Mouse (Mus musculus) A20 (cell line): ENCODE measurements around the gene Spg20.

Source experiments
- DNase-seq: peaks from one replicate; pipeline ENCODE4 v3.0.0-alpha.2; 2011; ENCODE audit warnings: low read depth, low spot score

Spg20 gene

DNA sequence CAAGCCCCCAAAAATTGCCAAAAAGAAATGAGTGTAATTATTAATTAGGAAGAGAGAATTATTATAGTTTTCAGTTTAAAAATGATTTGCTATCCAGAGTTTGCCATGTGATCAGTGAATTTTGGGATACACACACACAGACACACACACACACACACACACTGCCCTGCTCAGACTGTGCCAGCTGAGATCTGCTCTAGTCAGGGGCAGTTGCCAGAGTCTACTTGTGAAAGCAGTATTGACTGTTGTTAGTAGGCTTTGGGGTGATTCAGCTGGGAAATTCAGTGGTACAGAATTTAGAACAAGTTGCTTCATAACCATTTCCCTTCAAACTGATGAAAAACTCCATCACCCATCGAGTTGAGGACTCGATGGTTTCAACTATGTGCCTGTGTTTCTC is 35.2 kb downstream of the Spg20 start:
- DNase-seq = no peak

DNA sequence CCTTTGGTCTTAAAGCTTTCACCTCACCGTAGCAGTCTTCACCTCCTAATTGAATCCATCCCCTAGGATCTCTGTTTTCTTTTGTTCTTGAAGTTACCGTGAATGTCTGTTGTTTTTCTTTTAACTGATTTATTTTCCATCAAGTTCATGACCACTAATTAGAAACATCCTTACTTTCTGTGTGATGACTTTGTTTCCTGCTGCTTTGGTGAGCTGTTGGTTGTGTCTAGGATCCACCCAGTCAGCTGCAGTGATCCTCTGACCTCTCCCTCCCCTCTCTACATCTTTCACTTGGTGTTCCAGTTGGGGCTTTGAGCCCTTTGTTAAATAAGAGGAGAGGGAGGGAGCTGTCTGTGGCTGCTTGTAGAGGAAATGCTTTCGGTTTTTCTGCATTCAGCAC is 36.2 kb downstream of the Spg20 start:
- DNase-seq = no peak

DNA sequence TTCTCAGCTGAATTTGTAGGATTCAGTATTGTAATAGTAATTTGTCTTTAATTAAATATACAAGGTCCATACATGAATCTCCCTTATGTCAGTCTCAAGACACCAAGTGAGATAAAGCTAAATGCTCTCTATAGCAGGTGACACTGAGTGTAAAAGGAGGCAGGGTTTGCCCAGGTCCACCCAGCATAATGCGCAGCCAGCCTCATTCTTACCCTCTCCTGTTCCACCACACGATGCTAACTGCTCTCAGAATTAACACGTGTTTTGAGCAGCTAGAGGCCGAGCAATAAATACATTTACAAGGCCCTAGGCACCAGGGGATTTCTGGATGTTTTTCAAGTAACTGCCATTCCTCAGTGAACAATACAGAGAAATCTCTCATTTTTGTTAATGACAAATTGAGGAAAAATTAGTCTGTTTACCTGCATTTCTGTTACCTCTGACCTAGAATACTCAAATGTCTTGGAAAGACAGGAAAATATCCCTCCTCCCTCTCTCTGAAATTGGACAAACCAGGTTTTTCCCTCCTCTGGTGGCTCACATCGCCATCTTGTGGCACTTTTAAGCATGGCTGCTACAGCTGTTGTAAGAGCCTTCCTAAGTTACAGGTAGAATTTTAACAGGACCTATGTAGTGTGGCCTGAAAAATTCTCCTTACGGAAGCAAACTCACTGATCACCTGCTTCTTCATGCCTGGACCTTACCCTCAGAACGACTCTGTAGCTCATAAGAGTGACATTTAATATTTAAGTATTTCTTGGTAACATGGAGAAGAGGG is 39.9 kb downstream of the Spg20 start:
- peak; percentile 54 for DNase-seq

DNA sequence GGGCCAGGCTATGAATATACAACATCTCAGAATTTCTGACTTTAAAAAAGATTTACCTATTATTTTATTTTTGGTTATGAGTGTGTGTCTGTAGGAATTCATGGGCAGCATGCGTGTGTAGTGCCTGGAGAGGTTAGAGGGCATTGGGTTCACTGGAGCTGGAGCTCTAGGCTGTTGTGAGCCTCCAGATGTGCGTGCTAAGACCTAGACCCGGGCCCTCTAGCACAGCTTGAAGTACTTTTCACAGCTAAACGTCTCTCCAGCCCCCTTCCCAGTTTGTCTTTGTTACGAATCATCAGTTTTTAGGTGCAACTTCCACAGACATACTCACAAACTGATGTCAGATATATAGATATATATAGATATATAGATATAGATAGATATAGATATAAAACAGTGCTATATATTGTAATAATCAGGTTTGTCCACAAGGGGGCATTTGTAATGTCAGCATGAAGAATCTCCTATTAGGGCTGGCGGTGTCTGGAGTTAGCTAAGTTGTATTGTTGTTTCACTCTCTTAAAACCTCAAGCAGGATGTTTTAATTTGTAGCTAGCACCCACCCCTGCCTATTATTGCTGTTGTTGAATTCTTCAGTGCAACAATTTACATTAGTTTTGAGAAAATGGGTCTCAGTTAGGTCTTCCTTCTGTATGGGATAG is 40.9 kb downstream of the Spg20 start:
- peak; percentile 61 for DNase-seq

DNA sequence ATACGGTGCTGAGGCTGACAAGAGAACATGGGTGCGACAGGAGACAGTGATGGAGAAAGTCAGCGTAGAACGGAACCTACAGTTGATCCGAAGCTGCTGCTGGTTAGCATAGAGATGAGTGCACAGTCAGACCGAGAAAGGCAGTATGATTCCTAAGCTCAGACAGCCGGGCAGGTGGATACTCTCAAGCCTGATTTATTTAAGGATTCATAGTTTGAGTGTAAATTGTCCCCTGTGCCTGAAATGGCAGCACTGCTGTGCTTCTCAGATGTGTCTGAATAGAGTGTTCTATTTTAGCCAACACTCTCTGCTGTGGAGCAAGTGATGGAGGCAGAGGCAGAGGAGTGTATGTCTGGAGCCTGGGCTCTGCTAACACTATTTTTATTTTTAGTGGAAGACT is 42.3 kb downstream of the Spg20 start:
- DNase-seq = no peak

DNA sequence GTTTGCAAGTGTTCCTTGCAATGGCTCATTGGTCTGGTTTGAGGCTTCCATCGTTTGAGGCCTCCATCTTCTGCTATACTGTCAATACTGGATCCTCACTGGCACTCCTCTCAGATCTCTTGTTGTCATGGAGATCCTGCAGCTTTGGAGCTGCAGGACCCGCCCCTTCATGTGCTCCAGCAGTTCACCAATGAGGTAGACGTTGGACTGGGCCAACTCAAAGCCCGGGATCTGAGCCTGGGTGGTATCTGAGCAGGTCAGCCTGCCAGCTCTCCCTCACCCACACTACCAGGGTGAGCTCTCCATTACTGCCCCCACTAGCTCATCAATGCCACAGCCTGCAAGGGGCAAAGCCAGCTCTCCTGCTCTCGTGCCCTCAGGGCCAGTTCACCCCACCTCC is 45.5 kb downstream of the Spg20 start:
- DNase-seq = no peak

DNA sequence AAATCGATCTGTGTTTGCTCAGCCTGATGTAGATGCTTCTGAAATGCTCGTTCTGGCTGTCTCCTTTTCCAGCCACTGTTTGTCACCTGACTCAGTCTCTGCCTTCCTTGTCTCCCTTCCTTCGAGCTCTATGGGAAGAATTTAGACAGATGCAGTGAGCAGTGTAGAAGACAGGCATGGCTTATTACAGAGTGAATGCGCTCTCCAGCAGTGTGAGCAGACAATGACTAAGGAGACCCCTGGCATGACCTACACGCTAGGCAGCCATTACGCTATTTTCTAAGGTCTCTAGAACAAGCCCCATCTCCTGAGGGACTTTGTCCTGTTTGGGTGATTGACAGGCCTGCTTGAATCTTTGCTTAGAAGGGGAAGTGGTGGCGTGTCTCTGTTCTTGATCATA is 49.2 kb downstream of the Spg20 start:
- DNase-seq = no peak

DNA sequence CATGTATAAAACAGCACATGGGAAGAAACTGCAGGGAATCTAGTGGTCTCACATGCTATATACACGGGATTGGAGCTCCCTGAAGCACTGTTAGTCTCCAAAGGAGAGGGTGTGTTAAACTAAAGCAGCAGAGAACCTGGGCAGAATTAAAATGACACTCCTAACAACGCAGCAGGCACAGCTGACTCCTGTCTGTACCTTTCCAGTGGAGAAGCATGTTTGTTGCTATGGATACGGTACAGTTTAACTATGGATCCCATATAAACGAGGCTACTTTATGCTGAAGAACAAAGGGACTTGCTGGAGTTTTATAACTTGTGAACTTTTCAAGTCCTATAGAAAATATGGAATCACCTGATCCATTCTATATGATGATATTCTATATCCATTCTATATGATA is 51.6 kb downstream of the Spg20 start:
- no peak for DNase-seq

DNA sequence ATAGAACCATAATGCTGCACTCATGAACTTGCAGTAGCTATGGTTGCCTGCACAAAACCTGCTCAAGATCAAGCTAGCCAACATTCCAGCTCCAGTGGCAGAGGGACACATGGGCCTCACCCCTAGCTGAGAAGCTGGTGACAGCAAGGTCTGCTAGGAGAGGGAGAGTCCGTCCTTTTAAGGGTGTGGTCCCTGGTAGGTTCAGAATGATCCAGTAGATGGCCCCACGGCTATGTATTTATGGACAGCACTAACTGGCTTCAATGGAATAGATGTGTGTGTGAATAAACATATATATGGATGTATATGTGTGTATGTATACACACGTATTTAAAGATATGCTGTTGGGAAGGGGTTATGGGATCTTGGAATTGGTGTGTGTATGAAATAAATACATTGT is 60.6 kb downstream of the Spg20 start:
- no peak for DNase-seq

DNA sequence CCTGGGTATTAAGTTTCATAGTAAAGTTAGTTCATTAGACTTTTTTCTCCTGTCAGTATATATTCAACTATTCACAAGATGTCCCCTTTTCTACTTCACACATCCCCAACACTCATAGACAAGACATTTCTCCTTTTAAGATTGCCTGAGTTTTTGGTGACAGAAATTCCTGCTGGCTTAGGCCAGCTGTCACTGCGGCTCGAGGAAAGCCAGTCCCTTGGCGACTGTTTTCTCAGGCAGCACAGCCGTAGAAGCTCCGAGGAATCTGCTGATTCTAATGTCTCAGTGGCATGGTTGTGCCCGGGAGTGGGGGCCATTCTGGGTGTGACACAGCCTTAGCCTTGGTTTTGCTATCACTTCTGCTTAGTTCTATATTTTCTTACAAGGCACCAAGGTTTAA is 65.4 kb downstream of the Spg20 start:
- DNase-seq = no peak

DNA sequence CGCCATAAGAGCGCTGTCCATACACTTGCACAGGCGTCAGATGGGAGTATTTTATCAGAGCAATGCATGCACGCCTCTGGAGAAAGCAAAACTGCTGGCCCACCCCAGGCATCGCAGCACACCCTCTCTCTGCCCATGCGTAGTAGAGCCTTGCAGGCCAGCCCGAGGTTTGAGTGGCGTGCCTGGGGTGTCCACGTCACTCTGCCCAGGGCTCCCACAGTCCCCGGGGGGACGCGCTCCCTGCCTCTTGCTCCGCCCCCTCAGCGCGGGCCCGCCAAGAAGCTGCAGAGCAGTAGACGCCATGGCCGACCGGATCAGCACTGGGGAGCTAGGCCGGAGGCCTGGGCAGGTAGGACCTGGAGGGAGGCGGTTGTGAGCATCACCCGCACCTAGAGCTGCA is 69.9 kb downstream of the Spg20 start, which contains the start of gene Sohlh2:
Gene Sohlh2, plus strand, starts transcription at position 263 of the 400 bp plus-strand sequence.
- DNase-seq = no peak
